Mouse (Mus musculus) hindbrain, embryonic 14.5 days (tissue): ENCODE measurements around the gene Cep112. TPM values are rescaled to one million over a fixed set of nuclear protein-coding genes. Genes with fewer than 3 reads are reported as not detected.

Source experiments
- ATAC-seq: fragments of 200-750 bp; cut with Nextera tagmentation; 2 replicates; pipeline ENCODE4 v1.8.0; 2017; ENCODE audit warnings: moderate number of reproducible peaks, mild to moderate bottlenecking, moderate TSS enrichment, moderate library complexity; ENCODE audit not compliant: low FRiP score
- DNase-seq: peaks from one replicate; pipeline ENCODE4 v3.0.0-alpha.2; 2015; ENCODE audit warnings: low spot score
- H3K27ac ChIP-seq: fragments of 300-500 bp; sonication (generic); 2 replicates; pipeline ENCODE4 v1.5.1; 2014; ENCODE audit warnings: mild to moderate bottlenecking, moderate library complexity
- H3K27me3 ChIP-seq: fragments of 300-500 bp; sonication (generic); 2 replicates; pipeline ENCODE4 v1.6.1; 2014; ENCODE audit warnings: mild to moderate bottlenecking, low read length, mixed read lengths; ENCODE audit not compliant: control insufficient read depth, insufficient read depth
- H3K36me3 ChIP-seq: fragments of 300-500 bp; sonication (generic); replicated peaks from 2 replicates; pipeline ENCODE4 v1.6.1; 2014; ENCODE audit not compliant: control insufficient read depth, insufficient read depth
- H3K4me1 ChIP-seq: fragments of 300-500 bp; sonication (generic); replicated peaks from 2 replicates; pipeline ENCODE4 v1.6.1; 2014; ENCODE audit warnings: antibody characterized with exemption, low read length, mixed read lengths; ENCODE audit not compliant: control insufficient read depth, insufficient read depth
- H3K4me2 ChIP-seq: fragments of 300-500 bp; sonication (generic); replicated peaks from 2 replicates; pipeline ENCODE4 v1.6.1; 2014; ENCODE audit warnings: mild to moderate bottlenecking, moderate library complexity
- H3K4me3 ChIP-seq: fragments of 300-500 bp; sonication (generic); replicated peaks from 2 replicates; pipeline ENCODE4 v1.5.1; 2014; ENCODE audit warnings: mild to moderate bottlenecking, low read length
- H3K9ac ChIP-seq: fragments of 300-500 bp; sonication (generic); 2 replicates; pipeline ENCODE4 v1.6.1; 2014
- H3K9me3 ChIP-seq: fragments of 300-500 bp; sonication (generic); 2 replicates; pipeline ENCODE4 v1.6.1; 2016; ENCODE audit warnings: low read length; ENCODE audit not compliant: control insufficient read depth
- WGBS: fragments of 180-500 bp; shearing (Covaris S2); extraction: QIAGEN DNeasy Blood & Tissue Kit; methylation state at CpG from one replicate; pipeline ENCODE4 v1.1.7; 2014; 5-methylcytosine and 5-hydroxymethylcytosine counted together
- polyA plus RNA-seq: library from polyadenylated mRNA; unstranded; fragments of >200 nt; fragmentation: Nextera tagmentation; extraction: Ambion mirVana; gene quantifications from 2 replicates; pipeline ENCODE4 v1.2.1, GENCODE M21; 2014

Cep112 gene
- polyA plus RNA-seq, 1 experiment from 2014 or later: 9.6 TPM

DNA sequence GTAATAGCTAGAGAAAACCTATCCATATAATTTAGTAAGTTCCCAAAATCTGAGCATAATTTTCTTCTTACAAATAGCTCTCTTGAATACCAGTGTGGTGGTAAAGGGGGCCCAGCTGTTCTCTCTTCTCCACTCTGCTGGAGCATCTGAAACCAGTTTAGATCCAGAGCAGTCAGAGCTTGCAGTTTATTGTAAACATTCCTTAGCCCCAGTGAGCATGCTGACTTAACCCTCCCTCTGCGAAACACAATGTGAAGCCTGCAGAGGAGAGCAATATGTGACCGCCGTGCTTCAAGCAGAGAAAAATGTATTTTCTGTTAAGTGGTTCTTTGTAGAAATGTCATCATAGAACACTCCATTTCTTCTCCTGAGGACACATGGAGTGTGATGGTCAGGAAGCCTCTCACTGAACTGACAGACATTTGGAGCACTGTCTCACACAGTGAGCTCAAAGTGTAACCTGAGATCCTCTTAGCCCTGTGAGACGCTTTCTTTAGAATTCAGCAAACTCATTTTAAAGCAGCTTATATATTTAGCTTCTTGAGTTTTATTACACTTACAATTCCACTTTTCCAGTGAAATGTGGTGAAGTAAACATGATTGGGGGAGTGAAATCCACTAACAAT is 128.1 kb downstream of the Cep112 start:
- no peaks in the 10 kb centered on the region for H3K36me3 ChIP-seq
- no peaks in the 10 kb centered on the region for H3K9me3 ChIP-seq
- no peak overlapping the region for H3K4me3 ChIP-seq
- DNase-seq (peak; percentile 25), ATAC-seq (no peak)
- 14% methylated on average over 4 of the region's 4 CpGs for WGBS
- no peak overlapping the region for H3K9ac ChIP-seq
- H3K27ac ChIP-seq: no peak overlapping the region
- no peaks in the 10 kb centered on the region for H3K27me3 ChIP-seq
- no peak overlapping the region for H3K4me2 ChIP-seq
- no peaks in the 10 kb centered on the region for H3K4me1 ChIP-seq

DNA sequence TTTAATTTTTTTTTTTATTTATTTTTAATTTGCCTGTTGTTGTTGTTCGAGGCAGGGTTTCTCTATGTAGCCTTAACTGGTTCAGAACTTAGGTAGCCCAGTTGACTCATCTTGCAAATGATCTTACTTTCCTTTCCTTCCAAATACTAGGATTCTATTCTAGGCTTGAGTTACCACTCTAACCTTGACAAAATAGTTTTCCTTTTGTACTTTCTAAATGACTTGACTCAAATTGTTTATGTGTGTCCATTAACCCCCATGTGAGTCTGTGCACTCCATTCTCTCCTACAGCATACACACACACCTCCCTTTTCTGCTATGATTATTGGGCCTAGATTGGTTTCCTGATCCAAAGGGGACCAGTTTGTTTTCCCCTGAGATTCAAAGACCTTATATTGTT is 128.9 kb downstream of the Cep112 start:
- Histone ChIP-seq H3K4me3 (no peak overlapping the region), H3K4me1 (no peaks in the 10 kb centered on the region), H3K27ac (no peak overlapping the region), H3K36me3 (no peaks in the 10 kb centered on the region), H3K9ac (no peak overlapping the region), H3K27me3 (no peaks in the 10 kb centered on the region), H3K4me2 (no peak overlapping the region), H3K9me3 (no peaks in the 10 kb centered on the region)
- DNase-seq: no peak
- WGBS: 94% methylated on average over 1 of the region's 1 CpGs
- ATAC-seq: no peak

DNA sequence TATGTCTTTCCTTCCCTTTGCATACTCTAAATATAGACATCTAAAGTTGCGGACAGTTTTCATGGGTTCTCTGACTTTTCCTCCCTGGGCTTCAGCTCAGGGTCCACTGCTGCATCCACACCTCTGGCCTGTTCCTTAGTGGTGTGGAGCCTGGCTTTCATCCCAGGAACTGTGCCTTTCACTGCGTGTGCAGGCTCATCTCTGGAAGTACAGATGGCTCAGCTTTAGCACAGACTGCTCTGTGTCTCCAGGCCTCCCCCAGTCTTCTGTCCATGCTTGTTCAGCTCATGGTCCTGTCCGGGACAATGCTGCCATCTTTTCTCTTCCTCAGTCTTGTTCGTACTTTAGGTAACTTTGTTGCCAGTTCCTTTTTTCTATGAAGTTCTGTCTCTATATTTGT is 133.6 kb downstream of the Cep112 start:
- Histone ChIP-seq H3K4me2 (no peak overlapping the region), H3K9me3 (no peaks in the 10 kb centered on the region), H3K9ac (no peak overlapping the region), H3K36me3 (no peaks in the 10 kb centered on the region), H3K4me1 (no peaks in the 10 kb centered on the region; the same call in 1 of the 2 replicates), H3K27ac (no peak overlapping the region), H3K4me3 (no peak overlapping the region), H3K27me3 (no peaks in the 10 kb centered on the region)
- 81% methylated on average over 4 of the region's 4 CpGs for WGBS
- ATAC-seq: no peak
- DNase-seq: no peak

DNA sequence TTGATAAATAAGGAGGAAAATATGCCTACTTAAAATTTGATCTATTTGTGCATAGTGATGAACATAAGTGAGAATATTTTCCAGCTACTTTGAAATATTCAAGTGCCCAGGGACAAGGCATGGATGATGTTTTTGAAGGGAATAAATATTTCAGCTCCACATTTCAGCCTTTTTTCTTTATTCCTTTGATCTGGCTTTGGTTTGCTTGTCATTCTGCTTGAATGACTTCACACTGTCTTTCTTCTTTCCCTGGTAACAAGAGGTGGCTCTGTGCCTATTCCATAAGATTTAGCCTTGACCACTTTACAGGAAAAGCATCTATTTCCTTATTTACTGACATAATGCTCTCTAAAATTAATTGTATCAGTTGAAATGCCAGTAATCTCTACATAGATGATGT is 134.5 kb downstream of the Cep112 start:
- no peak for ATAC-seq
- no peak for DNase-seq
- no peaks in the 10 kb centered on the region for H3K9me3 ChIP-seq
- no peaks in the 10 kb centered on the region for H3K36me3 ChIP-seq
- no peaks in the 10 kb centered on the region; the same call in 1 of the 2 replicates for H3K4me1 ChIP-seq
- no peak overlapping the region for H3K4me2 ChIP-seq
- no peak overlapping the region for H3K4me3 ChIP-seq
- no peak overlapping the region for H3K27ac ChIP-seq
- no peak overlapping the region for H3K9ac ChIP-seq
- H3K27me3 ChIP-seq: no peaks in the 10 kb centered on the region

DNA sequence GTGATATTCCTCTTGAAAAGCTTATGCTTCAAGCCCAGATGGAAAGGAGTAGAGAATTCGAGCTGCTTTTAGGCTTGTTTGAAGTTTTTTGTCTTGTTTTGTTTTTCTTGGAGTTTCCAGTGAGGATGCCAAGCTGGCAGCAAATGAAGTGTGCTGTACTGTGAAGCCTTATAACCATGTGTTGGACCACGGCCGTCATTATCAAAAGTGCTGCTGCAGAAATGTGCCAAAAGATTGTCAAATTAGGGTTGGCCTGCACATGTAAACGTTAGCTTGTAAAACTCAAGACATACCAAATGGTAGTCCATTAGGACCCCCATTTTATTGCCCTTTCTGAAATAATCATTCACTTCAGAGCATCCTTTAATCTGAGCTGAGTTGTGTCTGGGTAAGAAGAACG is 137.1 kb downstream of the Cep112 start:
- ATAC-seq: no peak
- no peak for DNase-seq
- Histone ChIP-seq H3K9me3 (no peaks in the 10 kb centered on the region), H3K4me2 (no peak overlapping the region), H3K4me1 (no peaks in the 10 kb centered on the region; the same call in 1 of the 2 replicates), H3K27me3 (no peaks in the 10 kb centered on the region), H3K27ac (no peak overlapping the region), H3K9ac (no peak overlapping the region), H3K4me3 (no peak overlapping the region), H3K36me3 (no peaks in the 10 kb centered on the region)
- 71% methylated on average over 5 of the region's 5 CpGs for WGBS

DNA sequence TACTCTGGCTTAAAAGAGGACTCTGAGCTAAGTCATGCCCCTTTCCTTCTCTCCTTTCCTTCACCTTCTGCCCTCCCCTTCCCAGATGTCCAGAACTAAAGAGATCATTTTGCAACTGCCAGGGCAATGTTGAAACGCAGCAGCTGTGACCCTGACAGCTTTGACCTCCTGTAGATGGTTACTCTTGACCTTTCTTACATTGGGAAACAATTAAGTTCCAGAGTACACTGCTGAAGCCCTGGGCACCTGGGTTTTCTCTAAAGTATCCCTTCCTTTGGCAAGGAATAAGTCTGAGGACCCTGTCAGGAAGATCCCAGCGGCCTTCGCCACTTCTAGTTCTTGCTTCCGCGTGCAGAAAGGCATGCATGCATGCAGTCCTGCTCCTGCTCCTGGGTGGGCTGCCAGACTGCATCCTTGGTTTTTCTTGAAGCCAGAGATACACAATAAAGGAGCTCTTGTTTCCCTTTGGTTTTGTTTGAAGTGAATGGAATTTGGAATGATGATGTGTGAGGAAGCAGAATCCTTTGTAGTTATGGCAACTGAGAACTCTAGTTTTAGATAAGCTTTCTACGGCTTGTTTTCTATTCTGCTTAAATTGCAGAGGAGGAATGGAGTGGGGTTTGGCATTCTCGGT is 161.7 kb downstream of the Cep112 start:
- Histone ChIP-seq H3K9ac (no peak overlapping the region), H3K27me3 (no peaks in the 10 kb centered on the region), H3K27ac (no peak overlapping the region), H3K4me2 (no peak overlapping the region), H3K9me3 (no peaks in the 10 kb centered on the region), H3K36me3 (no peaks in the 10 kb centered on the region), H3K4me1 (no peaks in the 10 kb centered on the region; the same call in 1 of the 2 replicates), H3K4me3 (no peak overlapping the region)
- no peak for DNase-seq
- WGBS: 42% methylated on average over 7 of the region's 7 CpGs
- no peak for ATAC-seq

DNA sequence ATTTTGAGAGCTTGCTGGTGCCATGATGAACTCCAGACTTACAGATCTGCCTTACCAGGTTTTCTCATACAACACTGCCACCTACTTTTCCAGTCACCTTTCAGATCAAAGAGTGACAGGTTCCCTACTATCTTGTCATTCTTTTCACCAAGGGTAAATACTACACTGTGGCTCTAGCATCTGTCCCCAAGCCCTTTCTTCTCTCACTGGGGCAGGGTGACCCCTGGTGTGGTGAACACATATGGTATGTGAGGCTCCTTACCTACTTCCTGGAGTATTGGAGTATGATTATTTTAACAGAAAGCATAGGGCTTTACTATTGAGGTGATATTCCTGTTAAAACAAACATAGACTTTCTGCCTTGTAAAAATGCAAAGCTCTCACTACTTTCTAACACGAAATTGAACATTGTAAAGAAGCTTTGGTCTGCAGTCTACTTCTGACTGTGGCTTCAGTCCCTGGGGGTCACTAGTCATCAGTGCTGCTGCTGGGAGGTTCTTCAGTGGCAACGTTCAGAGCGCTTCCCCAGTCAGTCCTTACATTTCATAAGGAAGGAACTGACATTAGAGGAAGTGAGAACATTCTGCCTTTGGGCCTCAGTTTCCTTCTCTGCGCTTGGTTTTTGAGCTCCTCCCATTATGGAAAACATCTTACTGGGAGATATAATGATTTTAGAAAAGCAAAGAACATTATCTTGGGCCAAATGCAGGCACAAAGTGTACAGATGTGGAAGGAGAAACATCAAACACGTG is 168.4 kb downstream of the Cep112 start:
- WGBS: 68% methylated on average over 5 of the region's 5 CpGs
- ATAC-seq: no peak
- H3K9ac ChIP-seq: no peak overlapping the region

DNA sequence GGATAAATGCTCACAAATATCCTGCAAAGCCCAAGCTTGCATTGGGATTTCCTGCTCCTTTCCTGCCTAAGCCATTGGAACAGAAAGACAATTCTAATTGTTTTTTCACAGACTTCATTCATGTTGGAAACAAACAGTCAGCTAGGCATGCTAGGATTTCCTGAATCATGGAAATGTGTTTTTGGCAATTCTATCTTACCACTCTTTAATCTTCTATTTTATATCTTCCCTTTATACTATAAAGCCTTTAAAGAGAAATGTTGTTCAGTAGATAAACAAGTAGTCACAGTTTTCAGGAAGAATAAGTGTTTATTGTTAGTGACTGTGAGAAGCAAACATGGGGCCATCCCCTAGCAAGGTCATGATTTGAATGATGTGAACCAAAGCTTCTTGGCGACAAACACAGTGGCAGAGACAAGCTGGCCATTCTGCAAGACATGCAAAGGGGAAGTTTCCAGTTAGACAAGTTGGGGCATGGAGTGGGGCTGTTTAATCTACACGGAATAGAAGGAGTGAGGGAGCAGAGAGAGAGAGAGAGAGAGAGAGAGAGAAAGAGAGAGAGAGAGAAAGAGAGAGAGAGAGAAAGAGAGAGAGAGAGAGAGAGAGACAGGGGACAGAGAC is 169.1 kb downstream of the Cep112 start:
- H3K4me1 ChIP-seq: no peaks in the 10 kb centered on the region
- no peak overlapping the region for H3K27ac ChIP-seq
- no peak overlapping the region for H3K4me3 ChIP-seq
- DNase-seq (no peak), ATAC-seq (no peak)
- no peak overlapping the region for H3K4me2 ChIP-seq
- 61% methylated on average over 2 of the region's 2 CpGs for WGBS
- no peaks in the 10 kb centered on the region for H3K9me3 ChIP-seq
- no peaks in the 10 kb centered on the region for H3K36me3 ChIP-seq
- H3K27me3 ChIP-seq: no peaks in the 10 kb centered on the region
- no peak overlapping the region for H3K9ac ChIP-seq

More for the DNA sequence above, 168.4 kb downstream of the Cep112 start:
- Histone ChIP-seq H3K4me3 (no peak overlapping the region), H3K4me2 (no peak overlapping the region), H3K4me1 (no peaks in the 10 kb centered on the region), H3K36me3 (no peaks in the 10 kb centered on the region), H3K27ac (no peak overlapping the region), H3K9me3 (no peaks in the 10 kb centered on the region), H3K27me3 (no peaks in the 10 kb centered on the region)
- no peak for DNase-seq

DNA sequence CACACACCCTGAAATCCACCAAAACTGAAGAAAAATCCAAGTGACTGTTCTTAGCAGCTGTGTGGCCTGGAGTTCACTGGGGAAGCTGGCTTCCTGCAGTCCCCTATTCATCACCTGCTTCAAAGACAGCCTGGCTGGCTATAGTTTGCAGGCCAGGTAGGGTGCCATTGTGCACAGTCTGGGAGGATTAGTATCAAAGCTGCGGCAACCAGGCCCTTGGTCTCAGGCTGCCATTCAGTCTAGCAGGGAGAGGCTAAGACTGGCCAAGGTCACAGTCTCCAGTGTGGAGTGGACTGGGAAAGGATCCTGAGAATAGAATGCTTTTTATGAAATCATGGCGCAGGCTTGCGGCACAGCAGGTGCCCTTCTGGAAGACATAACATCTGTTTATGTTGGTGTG is 180.3 kb downstream of the Cep112 start:
- peak overlapping the region; percentile 35 for H3K9ac ChIP-seq
- peak overlapping the region; percentile 88 for H3K27ac ChIP-seq
- no peak for DNase-seq
- WGBS: 37% methylated on average over 3 of the region's 3 CpGs
- H3K4me3 ChIP-seq: no peak overlapping the region
- H3K4me2 ChIP-seq: peak overlapping the region; percentile 38
- peak; percentile 64 for ATAC-seq
- peaks cover 10% of the 10 kb centered on the region; the same call in 1 of the 2 replicates for H3K4me1 ChIP-seq
- no peaks in the 10 kb centered on the region for H3K36me3 ChIP-seq
- H3K27me3 ChIP-seq: no peaks in the 10 kb centered on the region
- no peaks in the 10 kb centered on the region for H3K9me3 ChIP-seq
